Mouse (Mus musculus) olfactory bulb, adult 2 months (tissue): ENCODE results near the gene Kcnrg.
"Not testable (repeated sequence)": the region's sequence is repeated elsewhere in the genome, so short reads cannot be mapped to it uniquely, and the experiment has no call there.

ENCODE experiments used
- CTCF ChIP-seq: fragments of 200-500 bp; IDR thresholded peaks from 2 replicates; pipeline ENCODE4 v1.5.1; 2012; ENCODE audit warnings: low read depth, mild to moderate bottlenecking, low read length, moderate library complexity; ENCODE audit not compliant: insufficient read depth
- POLR2A ChIP-seq: fragments of 200-500 bp; IDR thresholded peaks from 2 replicates; pipeline ENCODE4 v1.6.1; 2012; ENCODE audit warnings: mild to moderate bottlenecking, low read depth, low read length, moderate library complexity; ENCODE audit not compliant: insufficient read depth

GRCm38 (mm10) chr14:61566211-61566610, 41.0 kb upstream of the Kcnrg start:
- not testable (repeated sequence) for TF ChIP-seq CTCF, POLR2A
